Mouse (Mus musculus) midbrain, embryonic 13.5 days (tissue): Measurements from ENCODE around the gene Mb21d2. TPM values are rescaled to one million over a fixed set of nuclear protein-coding genes. Genes with fewer than 3 reads are reported as not detected.
A peak's percentile ranks its signal among the peaks of the same experiment; 100 is the strongest.

Experiments used
- ATAC-seq: fragments of 200-750 bp; cut with Nextera tagmentation; 2 replicates; pipeline ENCODE4 v1.8.0; 2017; ENCODE audit warnings: mild to moderate bottlenecking, moderate TSS enrichment, moderate library complexity
- H3K27ac ChIP-seq: fragments of 300-500 bp; sonication (generic); 2 replicates; pipeline ENCODE4 v1.5.1; 2015; ENCODE audit warnings: inconsistent platforms, mild to moderate bottlenecking, moderate library complexity
- H3K27me3 ChIP-seq: fragments of 300-500 bp; sonication (generic); 2 replicates; pipeline ENCODE4 v1.6.1; 2015; ENCODE audit warnings: mild to moderate bottlenecking, inconsistent platforms
- H3K36me3 ChIP-seq: fragments of 300-500 bp; sonication (generic); 2 replicates; pipeline ENCODE4 v1.6.1; 2015; ENCODE audit warnings: mild to moderate bottlenecking, inconsistent platforms
- H3K4me1 ChIP-seq: fragments of 300-500 bp; sonication (generic); replicated peaks from 2 replicates; pipeline ENCODE4 v1.6.1; 2015; ENCODE audit warnings: inconsistent platforms
- H3K4me2 ChIP-seq: fragments of 300-500 bp; sonication (generic); replicated peaks from 2 replicates; pipeline ENCODE4 v1.6.1; 2015; ENCODE audit warnings: moderate library complexity, mild to moderate bottlenecking, inconsistent platforms
- H3K4me3 ChIP-seq: fragments of 300-500 bp; sonication (generic); replicated peaks from 2 replicates; pipeline ENCODE4 v1.5.1; 2015; ENCODE audit warnings: mild to moderate bottlenecking, inconsistent platforms
- H3K9ac ChIP-seq: fragments of 300-500 bp; sonication (generic); replicated peaks from 2 replicates; pipeline ENCODE4 v1.6.1; 2015; ENCODE audit warnings: mild to moderate bottlenecking, inconsistent platforms
- H3K9me3 ChIP-seq: fragments of 300-500 bp; sonication (generic); 2 replicates; pipeline ENCODE4 v1.6.1; 2016; ENCODE audit warnings: mild to moderate bottlenecking, inconsistent platforms
- WGBS: fragments of 180-500 bp; shearing (Covaris S2); methylation state at CpG from one replicate; pipeline ENCODE4 v1.1.7; 2015; 5-methylcytosine and 5-hydroxymethylcytosine counted together
- polyA plus RNA-seq: library from polyadenylated mRNA; unstranded; fragments of >200 nt; fragmentation: Nextera tagmentation; extraction: Ambion mirVana; gene quantifications from 2 replicates; pipeline ENCODE4 v1.2.1, GENCODE M21; 2015

The Mb21d2 gene
- polyA plus RNA-seq, 1 experiment from 2014 or later, result 8.5 TPM

DNA sequence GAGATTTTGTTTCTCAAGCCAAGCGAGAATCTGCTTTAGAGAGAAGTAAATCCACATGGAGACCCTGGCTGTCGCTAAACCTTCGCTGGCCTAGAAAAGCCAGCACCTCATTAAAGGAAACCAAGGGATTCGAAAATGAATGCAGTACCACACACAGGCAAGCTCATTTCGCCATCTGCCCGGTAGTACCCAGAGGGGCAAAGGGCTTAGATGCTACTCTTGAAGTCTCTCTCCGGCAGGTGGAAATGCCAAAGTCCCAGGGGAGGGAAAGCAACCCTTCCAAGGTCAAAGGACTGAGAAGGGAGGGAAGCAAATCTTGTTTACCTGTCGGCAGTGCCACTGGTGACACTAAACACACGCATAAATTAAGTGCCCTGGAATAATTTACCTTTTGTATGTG is 2.1 kb downstream of the Mb21d2 start:
- ATAC-seq, result 0 out of 2 replicates have a peak, but pooled peaks have one; percentile 5
- Histone ChIP-seq H3K9me3 (no peaks in the 10 kb centered on the region), H3K27ac (peak overlapping the region; percentile 51), H3K9ac (peak overlapping the region; percentile 86), H3K4me1 (peaks cover 47% of the 10 kb centered on the region), H3K4me3 (peak overlapping the region; percentile 91), H3K27me3 (peaks cover 21% of the 10 kb centered on the region), H3K36me3 (no peaks in the 10 kb centered on the region), H3K4me2 (peak overlapping the region; percentile 81)
- WGBS, result 12% methylated on average over 9 of the region's 9 CpGs

DNA sequence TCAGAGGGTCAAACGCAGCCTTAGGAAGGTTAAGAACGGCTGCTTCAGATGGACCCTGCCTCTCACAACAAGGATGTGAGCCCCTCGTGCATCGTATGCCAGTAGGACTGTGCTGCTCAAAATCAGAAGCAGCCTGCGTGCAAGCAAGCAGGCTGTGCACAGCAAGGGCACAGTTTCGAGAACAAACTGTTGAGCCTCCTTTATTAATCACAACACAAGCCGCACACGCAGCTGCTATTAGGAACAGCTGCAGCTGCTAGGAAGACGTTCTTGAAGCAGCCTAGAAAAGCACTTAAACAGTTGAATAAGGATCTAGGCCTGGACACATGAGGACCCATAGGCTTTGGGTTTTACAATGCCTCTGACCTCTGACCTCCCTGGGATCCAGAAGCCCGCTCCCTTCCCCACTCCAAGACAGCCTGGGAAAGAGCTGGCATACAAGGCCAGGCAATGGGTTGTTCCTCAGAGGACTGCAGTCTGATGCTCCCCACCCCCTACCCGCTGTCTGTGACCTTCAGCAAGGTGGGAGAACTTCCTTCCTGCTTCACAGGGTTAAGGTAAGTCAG is 10.1 kb downstream of the Mb21d2 start:
- no peak overlapping the region for H3K4me2 ChIP-seq
- WGBS, result 57% methylated on average over 11 of the region's 11 CpGs
- ATAC-seq, result peak; percentile 44; the same call in 1 of the 2 replicates
- H3K9ac ChIP-seq, result no peak overlapping the region
- no peaks in the 10 kb centered on the region for H3K27me3 ChIP-seq
- H3K27ac ChIP-seq, result no peak overlapping the region
- 0 out of 2 replicates have a peak, but pooled peaks cover 2% of the 10 kb centered on the region for H3K36me3 ChIP-seq
- H3K4me1 ChIP-seq, result peaks cover 10% of the 10 kb centered on the region
- no peaks in the 10 kb centered on the region for H3K9me3 ChIP-seq
- no peak overlapping the region for H3K4me3 ChIP-seq

DNA sequence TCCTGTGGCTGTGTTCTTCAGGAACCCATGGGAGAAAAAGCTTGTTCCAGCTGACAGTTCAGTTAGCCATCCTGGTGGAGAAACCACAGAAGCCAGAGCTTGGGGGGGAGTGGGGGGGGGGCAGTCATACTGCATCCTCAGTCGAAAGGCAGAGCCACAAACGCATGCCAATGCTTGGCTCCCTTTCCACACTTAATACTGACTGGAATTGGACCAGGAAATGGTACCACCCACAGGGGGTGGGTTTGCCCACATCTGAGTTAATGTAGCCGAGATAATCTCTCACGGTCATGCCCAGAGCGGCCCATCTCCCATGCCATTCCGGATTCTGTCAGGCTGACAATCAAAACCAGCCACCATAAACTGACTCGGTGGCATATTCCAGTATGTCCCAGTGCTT is 14.1 kb downstream of the Mb21d2 start:
- 92% methylated on average over 7 of the region's 7 CpGs for WGBS
- Histone ChIP-seq H3K27me3 (no peaks in the 10 kb centered on the region), H3K9me3 (no peaks in the 10 kb centered on the region), H3K4me1 (0 out of 2 replicates have a peak, but pooled peaks cover 5% of the 10 kb centered on the region), H3K27ac (no peak overlapping the region), H3K4me3 (no peak overlapping the region), H3K9ac (no peak overlapping the region), H3K4me2 (no peak overlapping the region), H3K36me3 (no peaks in the 10 kb centered on the region)
- ATAC-seq, result no peak

DNA sequence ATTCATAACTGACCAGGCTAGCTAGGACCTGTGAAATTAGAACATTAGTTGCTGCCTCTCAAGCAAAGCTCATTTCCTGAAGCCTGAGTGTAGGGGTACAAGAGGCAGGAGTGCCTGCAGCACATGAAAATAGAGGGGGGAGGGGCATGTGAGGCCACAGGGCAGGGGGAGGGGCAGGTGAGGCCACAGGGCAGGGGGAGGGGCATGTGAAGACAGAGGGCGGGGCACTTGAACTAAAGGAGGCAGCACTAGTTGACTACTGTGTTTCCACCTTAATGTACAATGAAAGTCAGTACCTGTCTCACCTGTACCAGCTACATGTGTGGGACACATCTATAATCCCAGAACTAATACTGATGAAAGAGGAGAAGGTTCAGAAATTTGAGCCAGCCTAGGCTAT is 14.8 kb downstream of the Mb21d2 start:
- Histone ChIP-seq H3K27ac (no peak overlapping the region), H3K9me3 (no peaks in the 10 kb centered on the region), H3K27me3 (no peaks in the 10 kb centered on the region), H3K4me2 (no peak overlapping the region), H3K4me3 (no peak overlapping the region), H3K4me1 (0 out of 2 replicates have a peak, but pooled peaks cover 5% of the 10 kb centered on the region), H3K36me3 (no peaks in the 10 kb centered on the region), H3K9ac (no peak overlapping the region)
- WGBS, result 87% methylated on average over 1 of the region's 1 CpGs
- ATAC-seq, result no peak

DNA sequence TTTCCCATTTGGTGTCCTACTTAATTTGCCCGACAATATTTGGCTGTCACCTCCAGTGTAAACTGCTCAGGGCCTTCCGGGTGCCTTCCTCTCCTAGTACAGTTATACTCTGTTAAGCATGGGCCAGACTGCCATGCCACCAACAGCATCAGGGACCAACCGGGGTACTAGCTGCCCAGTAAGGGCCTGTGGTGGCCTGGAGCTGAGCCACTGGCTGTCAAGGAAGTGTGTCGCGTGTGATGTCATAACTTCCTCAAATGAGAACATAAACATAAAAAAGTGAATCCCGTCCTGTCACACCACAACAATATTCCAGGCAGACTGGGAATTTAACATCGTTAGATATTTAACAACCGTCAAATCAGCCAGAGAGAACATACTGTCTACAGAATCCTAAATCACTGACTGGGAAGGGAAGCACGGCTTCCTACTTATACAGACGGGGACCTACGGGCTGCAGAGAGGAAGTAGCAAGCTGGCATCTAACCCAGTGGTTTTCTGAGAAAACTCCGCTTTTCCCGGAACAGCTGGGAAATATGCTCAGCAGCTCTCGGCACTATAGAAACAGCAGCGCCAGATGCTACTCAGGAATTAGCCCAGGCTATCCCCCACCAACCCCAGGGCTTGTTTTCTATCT is 17.9 kb downstream of the Mb21d2 start:
- Histone ChIP-seq H3K27ac (no peak overlapping the region), H3K4me3 (no peak overlapping the region), H3K36me3 (no peaks in the 10 kb centered on the region), H3K4me1 (0 out of 2 replicates have a peak, but pooled peaks cover 3% of the 10 kb centered on the region), H3K4me2 (no peak overlapping the region), H3K9me3 (no peaks in the 10 kb centered on the region), H3K27me3 (no peaks in the 10 kb centered on the region), H3K9ac (no peak overlapping the region)
- no peak for ATAC-seq
- WGBS, result 91% methylated on average over 15 of the region's 15 CpGs

DNA sequence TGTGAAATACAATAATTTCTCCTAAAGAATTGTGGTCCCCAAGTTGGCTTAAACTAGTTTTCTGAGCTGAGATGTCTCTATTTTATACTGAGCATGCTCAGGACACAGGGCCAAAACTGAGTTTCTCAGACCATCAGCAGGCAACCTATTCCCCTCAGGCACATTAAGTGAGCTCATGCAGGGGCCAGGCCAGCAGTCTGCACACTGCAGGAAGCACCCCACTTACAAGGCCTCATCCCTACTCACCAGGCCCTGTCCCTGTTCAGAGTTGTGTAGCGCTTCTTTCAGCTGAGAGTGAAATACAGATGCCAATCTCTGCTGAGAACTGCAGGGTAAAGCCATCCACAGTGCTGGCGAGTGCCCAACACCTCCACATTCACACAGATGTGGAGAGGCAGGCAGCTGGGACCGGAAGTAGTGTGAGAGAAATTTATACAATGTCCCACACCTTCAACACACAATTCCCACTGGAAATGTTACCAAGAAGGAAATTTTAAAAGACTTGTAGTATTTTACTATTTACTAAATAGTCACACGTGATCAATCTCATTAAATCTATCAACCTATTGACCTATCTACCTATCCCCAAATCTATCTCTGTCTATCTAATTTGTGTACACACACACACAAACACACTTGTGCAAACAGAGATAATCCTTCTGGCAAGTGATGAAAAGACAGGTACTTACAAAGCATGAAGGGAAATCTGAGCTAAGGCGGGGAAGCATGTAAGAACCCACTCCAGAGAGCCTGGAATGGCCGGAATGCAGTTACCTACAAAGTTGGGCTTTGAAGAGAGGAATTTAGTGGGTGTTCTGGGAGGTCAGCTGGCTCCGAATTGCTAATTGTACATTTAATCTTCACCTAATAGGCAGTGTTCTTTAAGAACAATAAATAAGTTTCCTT is 22.9 kb downstream of the Mb21d2 start:
- WGBS, result 85% methylated on average over 7 of the region's 7 CpGs
- H3K36me3 ChIP-seq, result no peaks in the 10 kb centered on the region
- no peak overlapping the region for H3K27ac ChIP-seq
- peaks cover 27% of the 10 kb centered on the region for H3K4me1 ChIP-seq
- no peak overlapping the region for H3K4me2 ChIP-seq
- no peaks in the 10 kb centered on the region for H3K27me3 ChIP-seq
- H3K9ac ChIP-seq, result no peak overlapping the region
- no peak overlapping the region for H3K4me3 ChIP-seq
- no peak for ATAC-seq
- H3K9me3 ChIP-seq, result no peaks in the 10 kb centered on the region

DNA sequence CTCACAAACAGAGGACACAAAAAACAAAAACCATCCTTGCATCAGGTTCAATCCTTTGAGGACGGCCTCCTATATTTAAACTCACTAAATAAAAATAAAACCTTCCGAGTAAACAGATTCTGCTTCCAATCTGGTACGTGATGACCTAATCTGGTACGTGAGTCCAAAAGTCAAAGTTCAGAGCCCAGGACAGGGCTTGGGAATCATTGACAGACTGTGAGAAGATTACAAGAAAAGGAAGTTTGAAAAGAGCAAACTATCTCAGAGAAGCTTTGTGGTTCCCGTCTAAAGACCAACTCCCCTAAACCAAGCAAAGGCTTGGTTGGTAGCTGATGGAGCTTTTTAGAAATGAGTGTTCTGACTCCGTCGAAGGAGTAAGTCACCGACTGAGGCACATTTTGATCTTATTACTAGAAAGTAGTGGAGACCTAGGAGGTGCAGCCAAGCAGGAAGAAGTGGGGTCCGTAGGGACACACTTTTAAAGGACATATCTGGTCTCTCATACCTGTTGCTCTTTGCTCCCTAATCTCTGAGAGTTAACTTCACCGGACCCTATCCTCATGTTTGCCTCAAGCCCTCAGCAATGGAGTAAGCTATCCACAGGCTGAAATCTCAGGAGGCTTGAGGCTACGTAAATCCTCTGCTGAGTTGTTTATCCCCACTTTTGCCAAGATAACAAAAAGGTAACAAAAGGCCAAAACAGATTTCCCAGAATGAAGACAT is 23.7 kb downstream of the Mb21d2 start:
- no peak for ATAC-seq
- Histone ChIP-seq H3K36me3 (no peaks in the 10 kb centered on the region), H3K9ac (no peak overlapping the region), H3K9me3 (no peaks in the 10 kb centered on the region), H3K27ac (no peak overlapping the region), H3K4me2 (no peak overlapping the region), H3K4me1 (peaks cover 34% of the 10 kb centered on the region), H3K4me3 (no peak overlapping the region), H3K27me3 (no peaks in the 10 kb centered on the region)
- WGBS, result 92% methylated on average over 11 of the region's 11 CpGs

DNA sequence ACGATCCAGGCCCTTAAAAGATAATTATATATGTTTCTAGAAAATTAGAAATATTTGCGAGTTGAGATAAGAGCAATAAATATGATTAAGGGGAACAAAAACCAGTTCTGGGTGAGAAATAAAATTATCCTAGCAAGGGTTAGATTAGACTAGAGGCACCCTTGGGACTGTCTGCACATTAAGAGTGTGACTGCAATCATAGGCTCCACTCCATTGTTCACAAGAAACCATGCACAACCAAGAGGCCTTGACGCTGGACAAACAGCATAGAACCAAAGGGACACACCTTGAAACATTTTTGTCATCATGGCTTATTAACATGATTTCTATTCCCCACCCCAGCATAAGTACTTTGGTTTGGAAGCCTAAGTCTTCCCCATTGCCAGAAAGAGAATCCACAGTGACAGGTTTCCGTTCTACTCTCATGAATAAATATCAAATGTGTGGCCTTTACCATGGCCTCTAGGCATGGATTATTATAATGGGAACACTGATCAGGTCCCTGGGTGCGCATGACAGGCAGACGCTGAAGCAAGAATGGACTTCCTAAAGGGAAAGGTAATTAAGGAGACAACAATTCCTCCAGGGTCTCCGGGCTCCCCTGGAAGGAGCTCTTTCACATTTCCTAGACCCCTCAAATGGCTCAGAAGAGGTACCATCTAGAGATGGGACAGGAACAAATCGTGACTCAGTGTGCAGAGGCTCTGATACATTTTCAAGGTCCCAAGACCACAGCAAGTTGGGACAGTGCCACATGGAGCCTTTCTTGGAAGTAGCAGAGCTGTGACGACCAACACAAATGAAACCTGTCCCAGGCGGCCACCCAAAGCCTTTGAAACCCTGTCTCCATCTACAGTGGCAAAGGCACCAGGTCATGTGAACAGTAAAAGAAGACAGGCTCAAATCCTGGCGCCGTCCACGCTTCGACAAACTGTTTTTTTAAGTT is 26.6 kb downstream of the Mb21d2 start:
- Histone ChIP-seq H3K27me3 (no peaks in the 10 kb centered on the region), H3K9me3 (no peaks in the 10 kb centered on the region), H3K9ac (no peak overlapping the region), H3K4me2 (no peak overlapping the region), H3K36me3 (no peaks in the 10 kb centered on the region), H3K4me1 (peaks cover 52% of the 10 kb centered on the region), H3K27ac (0 out of 2 replicates have a peak overlapping the region, but pooled peaks have one; percentile 4), H3K4me3 (no peak overlapping the region)
- peak; percentile 51 for ATAC-seq
- WGBS, result 69% methylated on average over 14 of the region's 14 CpGs

DNA sequence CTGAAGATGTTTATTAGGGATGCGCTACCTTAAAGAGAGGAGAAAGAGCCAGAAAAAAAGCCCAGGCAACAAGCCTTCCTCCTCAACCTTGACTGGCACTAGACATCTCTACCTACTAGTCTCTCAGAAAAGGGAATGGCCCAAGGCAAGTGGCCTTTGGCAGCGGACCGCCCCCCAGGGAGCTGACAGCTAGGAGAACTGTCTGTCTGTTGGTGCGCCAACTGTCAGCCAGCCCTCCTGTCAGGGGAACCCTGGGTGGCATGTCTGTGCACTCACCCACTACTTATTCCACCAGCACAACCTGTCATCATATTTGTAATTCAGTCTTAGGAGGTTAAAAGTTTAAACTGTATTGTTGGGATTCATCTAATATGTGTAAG is 30.3 kb downstream of the Mb21d2 start:
- 65% methylated on average over 4 of the region's 4 CpGs for WGBS
- Histone ChIP-seq H3K9me3 (no peaks in the 10 kb centered on the region), H3K9ac (no peak overlapping the region), H3K27ac (no peak overlapping the region), H3K4me3 (no peak overlapping the region), H3K4me2 (no peak overlapping the region), H3K36me3 (no peaks in the 10 kb centered on the region), H3K27me3 (no peaks in the 10 kb centered on the region), H3K4me1 (peaks cover 43% of the 10 kb centered on the region)
- ATAC-seq, result no peak

DNA sequence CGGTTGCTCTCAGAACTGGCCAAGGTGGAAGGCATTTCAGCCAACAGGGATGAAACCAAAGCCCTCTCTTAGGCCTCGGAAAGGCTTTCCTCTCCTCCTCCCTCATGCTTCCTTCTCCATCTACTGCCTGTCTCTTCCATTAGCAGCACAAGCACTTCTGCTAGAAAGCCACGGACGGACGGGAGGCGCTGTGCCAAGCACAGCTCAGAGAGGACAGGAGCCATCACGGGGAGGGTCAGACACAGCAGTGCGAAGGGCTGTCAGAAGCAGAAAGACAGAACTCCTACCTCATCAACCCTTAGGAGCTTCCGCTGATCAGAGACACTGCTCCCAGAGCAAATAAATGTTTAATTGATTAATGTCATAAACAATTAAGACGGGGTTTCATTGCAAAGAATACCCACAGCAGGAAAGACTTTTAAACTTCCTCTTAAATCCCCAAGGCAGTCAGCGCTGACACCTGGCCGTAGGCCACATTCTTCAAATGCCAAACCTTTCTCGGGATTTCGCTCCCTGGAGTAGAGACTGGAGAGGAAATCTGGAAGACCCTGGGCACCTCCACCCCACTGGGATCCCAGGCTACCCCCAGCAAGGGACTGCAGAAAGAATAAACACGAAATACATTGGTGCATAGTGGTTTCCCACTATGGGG is 30.8 kb downstream of the Mb21d2 start:
- Histone ChIP-seq H3K4me2 (no peak overlapping the region), H3K36me3 (no peaks in the 10 kb centered on the region), H3K9me3 (no peaks in the 10 kb centered on the region), H3K4me1 (peaks cover 42% of the 10 kb centered on the region), H3K9ac (no peak overlapping the region), H3K4me3 (no peak overlapping the region), H3K27ac (no peak overlapping the region), H3K27me3 (no peaks in the 10 kb centered on the region)
- peak; percentile 53; the same call in 1 of the 2 replicates for ATAC-seq
- 42% methylated on average over 15 of the region's 15 CpGs for WGBS
